Comparison of ENCODE assay signal across 8 mouse cellular contexts in the genomic region with DNA sequence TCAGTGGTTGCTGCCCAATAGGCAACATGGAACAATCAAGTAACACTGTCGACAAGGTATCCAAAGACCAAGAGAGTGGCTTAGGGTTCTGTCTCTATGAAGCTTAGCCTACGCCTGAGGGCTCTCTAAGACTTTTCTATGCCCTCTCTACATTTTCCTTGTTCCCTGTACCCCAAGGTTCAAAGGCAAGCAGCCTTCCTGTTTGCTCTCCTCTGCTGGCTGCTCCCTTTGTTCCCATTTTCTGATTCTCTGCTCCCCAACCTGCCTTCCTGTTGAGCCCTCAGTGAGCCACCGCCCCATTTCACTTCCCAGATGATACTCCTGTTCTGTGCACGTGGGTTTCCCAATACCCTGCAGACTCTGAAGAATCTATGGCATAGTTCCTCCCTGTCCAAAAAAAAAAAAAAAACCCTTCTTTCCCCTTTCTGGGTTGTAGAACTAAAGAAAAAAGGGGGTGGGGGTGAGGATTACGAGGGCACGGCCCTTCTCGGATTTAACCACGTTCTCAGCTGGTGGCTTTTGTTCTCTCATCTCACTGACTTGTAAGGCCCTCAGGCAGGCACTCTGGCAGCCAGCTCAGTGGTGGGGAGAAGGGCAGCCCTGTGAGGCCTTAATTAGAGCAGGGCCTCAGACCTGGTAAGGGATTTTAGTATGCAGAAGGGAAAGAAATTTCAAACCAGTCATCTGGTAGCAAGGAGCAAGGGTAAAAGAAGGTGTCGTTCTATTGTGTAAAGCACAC. TPM values are rescaled to one million over a fixed set of nuclear protein-coding genes. Genes with fewer than 3 reads are reported as not detected.
DNase-seq lines count a peak whose midpoint lies in the region; ATAC-seq and TF ChIP-seq lines count a peak whose summit lies in the region.

No protein-coding gene starts in this region.

- H3K4me3 ChIP-seq in MEL (ENCODE audit: control insufficient read depth in 1 of 2, insufficient read depth in 1 of 2, low read depth in 2 of 2, low read length in 2 of 2), result no peak overlapping the region
- no peak overlapping the region for H3K4me3 ChIP-seq in forebrain, embryonic 11.5 days (ENCODE audit: low read depth, low read length)
- no peak overlapping the region for H3K4me3 ChIP-seq in intestine, embryonic 16.5 days (ENCODE audit: low read length)

- no peak for TF ChIP-seq EP300 in MEL (IDR thresholded peaks at IDR 0.05; ENCODE audit: low read depth in 1 of 2, low read length in 2 of 2)

- TF ChIP-seq CTCF in MEL (IDR thresholded peaks at IDR 0.05 in 2 of 3, conservative IDR thresholded peaks at IDR 0.05 in 1 of 3; ENCODE audit: control insufficient read depth in 1 of 3, insufficient read depth in 1 of 3, low read depth in 2 of 3, low read length in 3 of 3, poor library complexity in 1 of 3, severe bottlenecking in 1 of 3), result no peak

- no peak overlapping the region for H3K9ac ChIP-seq in MEL (ENCODE audit: control insufficient read depth, low read depth, low read length, poor library complexity, severe bottlenecking)
- peak overlapping the region; percentile 35 for H3K9ac ChIP-seq in forebrain, embryonic 11.5 days (ENCODE audit: low read length)
- no peak overlapping the region for H3K9ac ChIP-seq in intestine, embryonic 16.5 days (ENCODE audit: low read depth, low read length)

- DNase-seq in cerebellum, adult 8-10 months, result peak; percentile 28
- DNase-seq in cerebellum, adult 11-12 months, result no peak
- DNase-seq in MEL (ENCODE audit: low read depth, low spot score), result no peak
- DNase-seq in forebrain, embryonic 11.5 days (ENCODE audit: low spot score), result peak; percentile 86
- DNase-seq in layer of hippocampus, adult 9-11 months, result no peak
- DNase-seq in left cerebral cortex, adult 9 months (ENCODE audit: low spot score in 2 of 2), result no peak

- no peak for TF ChIP-seq POLR2A in MEL (IDR thresholded peaks at IDR 0.05; ENCODE audit: control insufficient read depth in 1 of 2, insufficient read depth in 1 of 2, low read depth in 1 of 2, low read length in 2 of 2, poor library complexity in 1 of 2)

- no peaks in the 10 kb centered on the region for H3K27me3 ChIP-seq in MEL (ENCODE audit: control insufficient read depth in 1 of 2, insufficient read depth in 2 of 2, low read length in 2 of 2)
- H3K27me3 ChIP-seq in forebrain, embryonic 11.5 days (ENCODE audit: control insufficient read depth, insufficient read depth, low read length), result no peaks in the 10 kb centered on the region
- H3K27me3 ChIP-seq in intestine, embryonic 16.5 days (replicated peaks; ENCODE audit: control insufficient read depth, insufficient read depth, low read length), result no peaks in the 10 kb centered on the region

- TF ChIP-seq RAD21 in MEL (IDR thresholded peaks at IDR 0.05; ENCODE audit: low read depth, low read length), result no peak

- peak; percentile 90 for ATAC-seq in forebrain, embryonic 11.5 days (replicated peaks; ENCODE audit: low FRiP score)
- peak; percentile 64 for ATAC-seq in megakaryocyte, adult 5-6 weeks (ENCODE audit: poor library complexity, severe bottlenecking)
- ATAC-seq in intestine, embryonic 16.5 days, result no peak

- peak overlapping the region; percentile 9; the same call in 1 of the 2 replicates for H3K4me2 ChIP-seq in forebrain, embryonic 11.5 days (ENCODE audit: low read depth, low read length, severe bottlenecking)
- H3K4me2 ChIP-seq in intestine, embryonic 16.5 days (ENCODE audit: low read depth, low read length), result no peak overlapping the region

- H3K36me3 ChIP-seq in MEL (ENCODE audit: control insufficient read depth in 1 of 2, insufficient read depth in 2 of 2, low read length in 2 of 2), result peaks cover 0 to 25% of the 10 kb centered on the region in 2 experiments; a peak in 2 of 4 replicates
- H3K36me3 ChIP-seq in forebrain, embryonic 11.5 days (ENCODE audit: control insufficient read depth, insufficient read depth, low read length), result no peaks in the 10 kb centered on the region
- no peaks in the 10 kb centered on the region for H3K36me3 ChIP-seq in intestine, embryonic 16.5 days (ENCODE audit: control insufficient read depth, insufficient read depth, low read length)

- no peaks in the 10 kb centered on the region for H3K79me2 ChIP-seq in MEL (ENCODE audit: control insufficient read depth, insufficient read depth, low read length, poor library complexity)

- H3K27ac ChIP-seq in MEL (ENCODE audit: control insufficient read depth, low read depth, low read length), result no peak overlapping the region
- peak overlapping the region; percentile 82 for H3K27ac ChIP-seq in forebrain, embryonic 11.5 days (ENCODE audit: low read depth, low read length)
- H3K27ac ChIP-seq in intestine, embryonic 16.5 days (ENCODE audit: low read length), result no peak overlapping the region

- peaks cover 16 to 21% of the 10 kb centered on the region in 2 experiments for H3K4me1 ChIP-seq in MEL (ENCODE audit: control insufficient read depth in 1 of 2, insufficient read depth in 2 of 2, low read length in 2 of 2)
- peaks cover 16% of the 10 kb centered on the region; the same call in 1 of the 2 replicates for H3K4me1 ChIP-seq in forebrain, embryonic 11.5 days (replicated peaks; ENCODE audit: control insufficient read depth, insufficient read depth, low read length)
- H3K4me1 ChIP-seq in intestine, embryonic 16.5 days (ENCODE audit: control insufficient read depth, insufficient read depth, low read length), result no peaks in the 10 kb centered on the region

- 7% methylated on average over 9 of the region's 9 CpGs for WGBS in forebrain, embryonic 11.5 days
- WGBS in intestine, embryonic 16.5 days, result 52% methylated on average over 9 of the region's 9 CpGs

- no peaks in the 10 kb centered on the region for H3K9me3 ChIP-seq in MEL (replicated peaks; ENCODE audit: insufficient read depth, low read length)
- H3K9me3 ChIP-seq in forebrain, embryonic 11.5 days (ENCODE audit: control insufficient read depth, low read length), result no peaks in the 10 kb centered on the region
- no peaks in the 10 kb centered on the region for H3K9me3 ChIP-seq in intestine, embryonic 16.5 days (ENCODE audit: control insufficient read depth, low read length)

TF ChIP-seq in MEL, 35 proteins besides CTCF, POLR2A, EP300 and RAD21:
- TF ChIP-seq TAL1 (IDR thresholded peaks at IDR 0.05; ENCODE audit: low read length) (no peak), ZNF384 (IDR thresholded peaks at IDR 0.05; ENCODE audit: low read depth, low read length) (peak; percentile 33; the same call in 1 of the 2 replicates)

RNA-seq across cellular contexts. Expression of gene Zbtb38, which starts 26.9 kb away (rescaled TPM):
- 10.9 TPM in 2 replicates for total RNA-seq in MEL (2012; rRNA removed)
- 10 to 100 TPM; 12.2 to 65.0 TPM for polyA plus RNA-seq in MEL (2012; ENCODE audit: insufficient read depth in 1 of 2, insufficient read length in 2 of 2, low read depth in 1 of 2, low replicate concordance in 2 of 2, missing spikeins in 1 of 2)
- 10.5 and 11.1 TPM in 2 replicates for polyA plus RNA-seq in forebrain, embryonic 11.5 days (2014; fragmentation: Nextera tagmentation; extraction: Ambion mirVana)
- total RNA-seq in megakaryocyte, adult 5-6 weeks (2015), result 13.6 and 18.9 TPM in 2 replicates
- total RNA-seq in megakaryocyte, adult 5-6 weeks (2017), result 18.7 and 19.8 TPM in 2 replicates
- polyA plus RNA-seq in intestine, embryonic 16.5 days (2015; fragmentation: Nextera tagmentation; extraction: Ambion mirVana), result 20.3 and 20.6 TPM in 2 replicates

Comparison
In these comparisons a context has a peak if more than half of its experiments do, and no peak if none do; other contexts are left out.
1. DNase-seq: peak in cerebellum, adult 8-10 months (single experiment) and forebrain, embryonic 11.5 days (single experiment); none in cerebellum, adult 11-12 months (single experiment), MEL (single experiment), layer of hippocampus, adult 9-11 months (single experiment) and left cerebral cortex, adult 9 months (0 of 2).